Mouse (Mus musculus): ENCODE measurements around the gene Dcaf11. TPM values are rescaled to one million over a fixed set of nuclear protein-coding genes. Genes with fewer than 3 reads are reported as not detected.

The Dcaf11 gene
- polyA plus RNA-seq, 1 experiment: 143 TPM

- TF ChIP-seq POLR2A (IDR thresholded peaks at IDR 0.05; ENCODE audit: low read depth, low read length) (no peak), CTCF (IDR thresholded peaks at IDR 0.05; ENCODE audit: extremely low read depth, insufficient read length, insufficient replicate concordance, low read depth, low read length) (no peak)
- Histone ChIP-seq H3K36me3 (ENCODE audit: control insufficient read depth, insufficient read depth, low read length) (peaks cover 12% of the 10 kb centered on the region), H3K4me3 (ENCODE audit: low read depth, low read length) (no peak overlapping the region), H3K4me1 (ENCODE audit: control insufficient read depth, insufficient read depth, insufficient read length, low read length) (no peaks in the 10 kb centered on the region), H3K27ac (ENCODE audit: insufficient read depth, low read depth, low read length) (no peak overlapping the region), H3K27me3 (ENCODE audit: control insufficient read depth, insufficient read depth, low read length) (no peaks in the 10 kb centered on the region)
- 81% methylated on average over 13 of the region's 13 CpGs for WGBS
These were observed 15.9 kb downstream of the Dcaf11 start for GRCm38 (mm10) chr14:55575711-55576110.

- no peak overlapping the region for H3K27ac ChIP-seq (ENCODE audit: insufficient read depth, low read depth, low read length)
- TF ChIP-seq CTCF (IDR thresholded peaks at IDR 0.05; ENCODE audit: extremely low read depth, insufficient read length, insufficient replicate concordance, low read depth, low read length): no peak
- no peak for TF ChIP-seq POLR2A (IDR thresholded peaks at IDR 0.05; ENCODE audit: low read depth, low read length)
- peaks cover 19% of the 10 kb centered on the region for H3K36me3 ChIP-seq (ENCODE audit: control insufficient read depth, insufficient read depth, low read length)
- no peaks in the 10 kb centered on the region for H3K27me3 ChIP-seq (ENCODE audit: control insufficient read depth, insufficient read depth, low read length)
- no peaks in the 10 kb centered on the region for H3K4me1 ChIP-seq (ENCODE audit: control insufficient read depth, insufficient read depth, insufficient read length, low read length)
- H3K4me3 ChIP-seq (ENCODE audit: low read depth, low read length): no peak overlapping the region
- WGBS: 81% methylated on average over 16 of the region's 16 CpGs
These were observed 16.6 kb downstream of the Dcaf11 start for GRCm38 (mm10) chr14:55576376-55576775.

- peaks cover 27% of the 10 kb centered on the region for H3K36me3 ChIP-seq (ENCODE audit: control insufficient read depth, insufficient read depth, low read length)
These were observed 18.3 kb downstream of the Dcaf11 start, which contains the start of gene Psme1 for GRCm38 (mm10) chr14:55577871-55578667. Psme1 (plus strand) TSS chr14:55578123.

GRCm38 (mm10) chr14:55578668-55579269 lies 19.0 kb downstream of the Dcaf11 start:
- no peaks in the 10 kb centered on the region for H3K4me1 ChIP-seq (ENCODE audit: control insufficient read depth, insufficient read depth, insufficient read length, low read length)
- no peaks in the 10 kb centered on the region for H3K27me3 ChIP-seq (ENCODE audit: control insufficient read depth, insufficient read depth, low read length)
- no peak for TF ChIP-seq POLR2A (IDR thresholded peaks at IDR 0.05; ENCODE audit: low read depth, low read length)
- no peak for TF ChIP-seq CTCF (IDR thresholded peaks at IDR 0.05; ENCODE audit: extremely low read depth, insufficient read length, insufficient replicate concordance, low read depth, low read length)
- H3K4me3 ChIP-seq (ENCODE audit: low read depth, low read length): peak overlapping the region; percentile 92
- WGBS: 11% methylated on average over 6 of the region's 6 CpGs
- peak overlapping the region; percentile 80 for H3K27ac ChIP-seq (ENCODE audit: insufficient read depth, low read depth, low read length)
- H3K36me3 ChIP-seq (ENCODE audit: control insufficient read depth, insufficient read depth, low read length): peaks cover 27% of the 10 kb centered on the region

More at GRCm38 (mm10) chr14:55577871-55578667, 18.3 kb downstream of the Dcaf11 start, which contains the start of gene Psme1:
- Histone ChIP-seq H3K4me3 (ENCODE audit: low read depth, low read length) (peak within 1 kb of the TSS; percentile 92), H3K27ac (ENCODE audit: insufficient read depth, low read depth, low read length) (peak within 1 kb of the TSS; percentile 80), H3K27me3 (ENCODE audit: control insufficient read depth, insufficient read depth, low read length) (no peaks in the 10 kb centered on the region), H3K4me1 (ENCODE audit: control insufficient read depth, insufficient read depth, insufficient read length, low read length) (no peaks in the 10 kb centered on the region)
- TF ChIP-seq POLR2A (IDR thresholded peaks at IDR 0.05; ENCODE audit: low read depth, low read length): peak; percentile 60; the same call in 1 of the 2 replicates
- TF ChIP-seq CTCF (IDR thresholded peaks at IDR 0.05; ENCODE audit: extremely low read depth, insufficient read length, insufficient replicate concordance, low read depth, low read length): no peak
- under 1% methylated on average over 32 of the region's 32 CpGs for WGBS

- 86% methylated on average over 23 of the region's 23 CpGs for WGBS
- H3K27ac ChIP-seq (ENCODE audit: insufficient read depth, low read depth, low read length): no peak overlapping the region
- TF ChIP-seq CTCF (IDR thresholded peaks at IDR 0.05; ENCODE audit: extremely low read depth, insufficient read length, insufficient replicate concordance, low read depth, low read length) (0 out of 2 replicates have a peak, but pooled peaks have one; percentile 5), POLR2A (IDR thresholded peaks at IDR 0.05; ENCODE audit: low read depth, low read length) (no peak)
- peaks cover 27% of the 10 kb centered on the region for H3K36me3 ChIP-seq (ENCODE audit: control insufficient read depth, insufficient read depth, low read length)
- H3K4me1 ChIP-seq (ENCODE audit: control insufficient read depth, insufficient read depth, insufficient read length, low read length): no peaks in the 10 kb centered on the region
- no peaks in the 10 kb centered on the region for H3K27me3 ChIP-seq (ENCODE audit: control insufficient read depth, insufficient read depth, low read length)
- no peak overlapping the region for H3K4me3 ChIP-seq (ENCODE audit: low read depth, low read length)
These were observed 20.0 kb downstream of the Dcaf11 start for GRCm38 (mm10) chr14:55579511-55580496.

GRCm38 (mm10) chr14:55580731-55581130 lies 20.9 kb downstream of the Dcaf11 start:
- Histone ChIP-seq H3K4me1 (ENCODE audit: control insufficient read depth, insufficient read depth, insufficient read length, low read length) (no peaks in the 10 kb centered on the region; the same call in 1 of the 2 replicates), H3K27ac (ENCODE audit: insufficient read depth, low read depth, low read length) (no peak overlapping the region), H3K36me3 (ENCODE audit: control insufficient read depth, insufficient read depth, low read length) (peaks cover 27% of the 10 kb centered on the region), H3K27me3 (ENCODE audit: control insufficient read depth, insufficient read depth, low read length) (no peaks in the 10 kb centered on the region), H3K4me3 (ENCODE audit: low read depth, low read length) (no peak overlapping the region)
- TF ChIP-seq POLR2A (IDR thresholded peaks at IDR 0.05; ENCODE audit: low read depth, low read length) (no peak), CTCF (IDR thresholded peaks at IDR 0.05; ENCODE audit: extremely low read depth, insufficient read length, insufficient replicate concordance, low read depth, low read length) (no peak)
- WGBS: 91% methylated on average over 16 of the region's 16 CpGs

Data from small intestine, adult 2 months (tissue).